Mouse (Mus musculus) gastrocnemius, postnatal 14 days (tissue): Measurements from ENCODE around the gene Lipt2. TPM values are rescaled to one million over a fixed set of nuclear protein-coding genes. Genes with fewer than 3 reads are reported as not detected.

ENCODE experiments used
- DNase-seq: peaks from one replicate; pipeline ENCODE4 v3.0.0; 2021; ENCODE audit warnings: mixed read lengths
- intact Hi-C: fragments of 180-260 bp; cut with DNase I; formaldehyde crosslinking; loops from one replicate; pipeline ENCODE4 v1.15.1; 2025; ENCODE audit warnings: low total_unique reads
- long read RNA-seq, 2 experiments: library from polyadenylated mRNA; stranded (forward); transcript quantifications; one replicate each; pipeline ENCODE4 v2.0.0; 2021
- total RNA-seq, 2 experiments: library from RNA; stranded (reverse); gene quantifications; 2 replicates each; pipeline ENCODE4 v1.2.3; 2021

Gene Lipt2
- 1 to 10 TPM; 4.7 to 5.9 TPM for total RNA-seq
- long read RNA-seq, experiment 1, partial matches to known transcripts, result 0 of 2 reads
- long read RNA-seq, experiment 1, other reads (novel, unspliced or antisense), result 0 of 2 reads
- long read RNA-seq, experiment 2, transcript Lipt2-201 (2 exons, 1,663 nt), result major isoform, 5 of 5 reads
- long read RNA-seq, experiment 2, partial matches to known transcripts, result 0 of 5 reads
- long read RNA-seq, experiment 2, other reads (novel, unspliced or antisense), result 0 of 5 reads

DNA sequence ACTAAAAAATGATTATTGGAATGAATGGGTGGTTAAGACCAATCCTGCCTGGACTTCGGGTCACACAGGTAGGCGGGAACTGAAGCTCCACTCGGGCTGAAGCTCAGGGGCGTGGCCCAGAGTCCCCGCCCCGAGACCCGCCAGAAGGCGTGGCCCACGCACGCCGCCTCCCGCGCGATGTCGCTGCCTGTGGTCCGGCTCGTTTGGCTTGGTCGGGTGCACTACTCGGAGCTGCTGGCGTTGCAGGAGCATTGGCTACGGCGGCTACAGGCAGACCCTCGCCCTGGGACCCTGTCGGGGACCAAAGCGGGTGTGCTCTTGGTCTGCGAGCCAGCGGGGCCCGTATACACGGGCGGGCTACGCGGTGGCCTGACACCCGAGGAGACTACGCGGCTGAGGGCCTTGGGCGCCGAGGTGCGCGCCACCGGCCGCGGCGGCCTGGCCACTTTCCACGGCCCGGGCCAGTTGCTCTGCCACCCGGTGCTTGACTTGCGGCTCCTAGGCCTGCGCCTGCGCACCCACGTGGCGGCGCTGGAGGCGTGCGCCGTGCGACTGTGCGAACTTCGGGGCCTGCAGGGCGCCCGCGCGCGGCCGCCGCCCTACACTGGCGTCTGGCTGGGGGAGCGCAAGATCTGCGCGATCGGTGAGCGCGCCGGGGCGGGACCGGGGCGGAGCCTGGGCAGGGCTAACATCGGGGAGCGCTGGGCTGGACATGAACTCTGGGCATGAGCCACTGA, at the start of gene Lipt2:
Gene Lipt2, plus strand, starts transcription at position 173 of the 737 bp plus-strand sequence.
- intact Hi-C loops, result no loop called here
- DNase-seq, result peak; percentile 95

DNA sequence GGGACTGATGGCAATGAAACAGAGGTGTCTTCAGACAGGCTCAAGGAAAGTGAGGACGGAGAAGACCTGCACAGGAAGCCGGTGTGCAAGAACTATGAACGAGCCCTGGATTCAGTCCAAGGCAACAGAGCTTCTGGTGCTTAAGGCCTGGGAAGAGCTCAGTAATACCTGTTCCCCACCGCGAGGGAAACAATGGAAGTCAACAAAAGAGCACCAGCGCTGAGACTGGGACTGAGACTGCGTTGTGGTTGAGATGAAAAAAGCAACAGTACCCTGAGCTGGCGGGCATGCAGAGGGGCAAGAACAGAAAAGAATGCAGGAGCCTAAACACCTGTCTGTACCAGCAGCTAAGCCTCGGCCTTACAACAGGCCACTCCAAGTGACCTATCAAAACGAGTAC, 47.6 kb upstream of the Lipt2 start:
- intact Hi-C loops, result loop anchor here (5.0 kb wide), 1 partner anchor 104 kb away; the partner anchor contains the start of gene Chrdl2
- DNase-seq, result no peak

DNA sequence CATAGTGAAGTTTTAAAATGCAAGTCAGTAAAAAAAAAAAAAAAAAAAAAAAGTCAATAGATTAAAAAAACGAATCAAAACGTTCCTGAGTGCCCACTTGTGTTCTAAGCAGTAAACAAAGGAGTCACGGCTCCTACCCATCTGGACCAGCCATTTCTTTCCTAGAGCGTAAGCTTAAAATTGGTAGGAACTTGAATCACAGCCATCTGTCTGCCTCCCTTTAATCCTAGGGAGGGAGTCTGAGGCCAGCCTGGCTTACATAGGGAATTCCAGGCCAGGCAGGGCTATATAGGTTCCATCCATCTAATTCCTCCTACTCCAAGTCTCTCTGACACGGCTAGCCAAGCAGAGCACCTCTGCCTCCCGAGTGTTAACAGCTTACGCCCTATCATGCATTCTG, 45.3 kb upstream of the Lipt2 start:
- intact Hi-C loops, result loop anchor here (5.0 kb wide), 1 partner anchor 107 kb away; the partner anchor contains the start of gene Chrdl2
- DNase-seq, result no peak

DNA sequence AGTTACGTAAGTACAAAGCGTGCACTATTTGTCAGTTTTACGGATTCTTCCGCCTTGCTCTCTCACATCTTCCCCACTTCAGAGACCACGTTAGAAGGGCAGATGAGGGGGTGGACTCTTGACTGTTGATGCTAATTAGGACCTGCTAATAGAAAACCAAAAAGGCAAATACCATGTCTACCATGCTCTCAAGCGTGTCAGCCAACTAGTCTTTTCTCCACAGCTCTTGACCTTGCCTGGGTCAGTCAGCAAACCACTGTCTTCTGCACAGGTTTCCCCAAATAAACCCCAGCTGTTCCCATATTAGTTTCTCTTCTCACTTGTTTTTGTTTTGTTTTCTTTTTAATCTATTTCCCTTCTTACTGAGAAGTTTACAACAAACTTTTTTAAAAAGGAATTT, 44.8 kb upstream of the Lipt2 start:
- no peak for DNase-seq
- intact Hi-C loops, result loop anchor here (5.0 kb wide), 1 partner anchor 107 kb away; the partner anchor contains the start of gene Chrdl2

DNA sequence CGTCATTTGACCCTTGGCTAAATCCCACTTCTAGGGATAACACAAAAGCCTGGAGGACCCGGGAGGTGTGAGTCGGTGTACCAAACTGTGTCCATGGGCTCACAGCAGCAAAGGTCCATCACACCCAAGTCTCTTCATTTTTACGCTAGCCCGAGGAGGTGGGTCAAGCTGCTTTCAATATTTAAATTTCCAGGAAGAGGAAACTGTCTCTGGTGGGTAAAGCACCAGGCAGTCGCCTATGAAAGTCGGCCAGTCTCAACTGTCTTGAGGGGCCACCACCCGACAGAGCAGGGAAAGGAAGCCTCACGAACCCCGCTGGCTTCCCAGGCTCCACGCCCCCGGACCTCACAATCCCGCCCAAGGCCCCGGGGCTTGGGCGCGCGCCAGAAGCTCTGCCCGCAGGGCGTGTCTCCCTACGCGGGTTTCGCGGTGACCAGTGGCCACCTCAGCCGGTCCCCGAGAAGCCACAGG, 38.3 kb upstream of the Lipt2 start:
- DNase-seq, result no peak
- intact Hi-C loops, result loop anchor here (10.0 kb wide), 1 partner anchor 64 kb away; no protein-coding TSS in a partner anchor

DNA sequence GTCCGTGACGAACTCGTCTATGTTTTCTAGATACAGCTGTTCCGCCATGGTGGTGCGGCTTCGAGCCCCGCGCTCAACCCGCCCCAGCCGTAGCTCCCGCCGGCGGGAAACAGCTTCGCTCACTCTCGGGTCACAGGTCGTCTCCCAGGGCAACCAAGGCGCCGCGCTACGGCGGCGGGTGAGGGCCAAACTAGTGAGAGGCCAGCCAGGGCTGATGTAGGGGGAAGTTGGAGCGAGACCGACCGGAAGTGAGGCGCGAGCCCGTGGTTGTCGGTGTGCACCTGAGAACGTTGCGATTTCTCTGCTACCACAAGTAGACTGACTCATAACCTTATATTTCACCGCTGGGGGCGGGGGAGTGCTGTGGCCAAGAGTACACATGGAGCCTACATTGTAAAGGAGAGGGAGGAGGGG, 37.7 kb upstream of the Lipt2 start, which contains the start of gene Pold3:
Gene Pold3, minus strand, starts transcription at position 190 of the 414 bp plus-strand sequence.
- peak; percentile 98 for DNase-seq
- intact Hi-C loops, result loop anchor here (10.0 kb wide), 1 partner anchor 63 kb away; no protein-coding TSS in a partner anchor

DNA sequence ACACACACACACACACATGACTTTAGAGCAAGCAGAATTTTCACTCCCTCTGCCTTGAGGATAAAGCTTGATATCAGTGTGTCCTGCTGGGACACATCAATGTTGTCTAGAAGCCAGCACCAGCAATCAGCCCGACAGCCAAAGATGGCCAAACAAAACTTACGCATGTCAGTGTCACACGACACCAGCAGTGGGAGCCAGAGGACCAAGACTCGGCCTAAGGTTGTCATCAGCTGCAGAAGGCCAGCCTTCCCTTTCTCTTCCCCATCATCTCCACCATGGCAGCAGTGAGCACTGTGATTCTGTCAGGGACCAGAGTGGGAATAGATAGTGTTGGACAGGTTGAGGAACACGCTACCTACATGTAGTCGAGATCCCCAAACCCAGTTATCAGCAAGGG, 35.6 kb upstream of the Lipt2 start:
- intact Hi-C loops, result loop anchor here (10.0 kb wide), 1 partner anchor 61 kb away; no protein-coding TSS in a partner anchor
- peak; percentile 13 for DNase-seq

DNA sequence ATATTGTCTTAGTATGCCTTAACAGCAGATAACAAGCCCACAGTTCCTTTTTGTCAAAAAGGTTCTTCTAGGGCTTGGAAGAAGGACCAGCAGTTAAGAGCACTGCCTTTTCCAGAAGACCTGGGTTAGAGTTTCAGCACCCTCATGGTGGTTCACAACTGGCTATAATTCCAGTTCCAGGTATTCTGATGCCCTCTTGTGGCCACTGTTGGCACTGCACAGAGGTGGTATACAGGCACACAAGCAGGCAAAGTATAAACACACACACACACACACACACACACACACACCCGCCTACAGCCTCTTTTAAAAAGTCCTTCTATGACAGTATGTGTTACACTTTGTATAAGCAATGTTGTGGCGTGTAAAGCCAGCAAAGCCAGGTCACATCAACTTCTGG, 34.9 kb upstream of the Lipt2 start:
- intact Hi-C loops, result loop anchor here (10.0 kb wide), 1 partner anchor 61 kb away; no protein-coding TSS in a partner anchor

DNA sequence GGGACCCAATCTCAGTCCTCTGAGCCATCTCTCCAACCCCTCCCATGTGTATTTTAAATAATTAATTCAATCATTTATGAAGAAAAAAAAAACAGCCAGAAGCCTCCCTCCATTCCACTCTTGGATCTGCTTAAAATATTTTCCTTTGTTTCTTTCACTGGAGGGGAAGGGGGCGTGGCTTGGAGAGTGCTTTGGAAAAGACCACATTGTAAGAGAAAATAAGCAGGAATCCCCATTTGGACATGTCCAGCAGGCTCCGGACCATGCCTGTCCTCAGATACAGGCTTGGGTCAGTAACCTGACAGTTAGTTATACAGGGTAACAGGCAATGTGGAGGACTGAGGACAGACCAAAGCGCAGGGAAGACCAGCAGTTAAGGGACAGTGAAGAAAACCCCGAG, 33.9 kb upstream of the Lipt2 start:
- DNase-seq, result no peak
- intact Hi-C loops, result loop anchor here (10.0 kb wide), 1 partner anchor 60 kb away; no protein-coding TSS in a partner anchor

More for the DNA sequence above, 34.9 kb upstream of the Lipt2 start:
- peak; percentile 13 for DNase-seq

DNA sequence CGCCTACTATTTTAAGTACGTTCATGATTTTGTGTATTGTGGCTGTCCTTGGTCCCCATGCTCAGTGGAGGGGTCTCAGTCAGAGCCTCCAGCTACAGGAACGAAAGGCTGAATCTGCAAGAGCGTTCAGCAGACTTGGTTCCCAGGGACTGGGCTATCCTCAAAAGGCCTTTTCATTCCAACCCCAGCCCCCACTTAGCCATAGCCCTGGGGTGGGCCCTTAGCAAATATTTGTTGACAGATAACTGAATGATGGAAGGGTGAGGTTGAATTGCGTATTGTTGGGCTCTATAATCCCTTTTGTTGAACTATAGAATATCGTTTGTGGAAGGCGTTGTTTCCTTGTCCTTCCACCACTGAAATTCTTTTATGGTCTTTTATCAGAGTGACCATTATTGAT, 32.6 kb upstream of the Lipt2 start:
- intact Hi-C loops, result loop anchor here (10.0 kb wide), 1 partner anchor 58 kb away; no protein-coding TSS in a partner anchor
- no peak for DNase-seq

DNA sequence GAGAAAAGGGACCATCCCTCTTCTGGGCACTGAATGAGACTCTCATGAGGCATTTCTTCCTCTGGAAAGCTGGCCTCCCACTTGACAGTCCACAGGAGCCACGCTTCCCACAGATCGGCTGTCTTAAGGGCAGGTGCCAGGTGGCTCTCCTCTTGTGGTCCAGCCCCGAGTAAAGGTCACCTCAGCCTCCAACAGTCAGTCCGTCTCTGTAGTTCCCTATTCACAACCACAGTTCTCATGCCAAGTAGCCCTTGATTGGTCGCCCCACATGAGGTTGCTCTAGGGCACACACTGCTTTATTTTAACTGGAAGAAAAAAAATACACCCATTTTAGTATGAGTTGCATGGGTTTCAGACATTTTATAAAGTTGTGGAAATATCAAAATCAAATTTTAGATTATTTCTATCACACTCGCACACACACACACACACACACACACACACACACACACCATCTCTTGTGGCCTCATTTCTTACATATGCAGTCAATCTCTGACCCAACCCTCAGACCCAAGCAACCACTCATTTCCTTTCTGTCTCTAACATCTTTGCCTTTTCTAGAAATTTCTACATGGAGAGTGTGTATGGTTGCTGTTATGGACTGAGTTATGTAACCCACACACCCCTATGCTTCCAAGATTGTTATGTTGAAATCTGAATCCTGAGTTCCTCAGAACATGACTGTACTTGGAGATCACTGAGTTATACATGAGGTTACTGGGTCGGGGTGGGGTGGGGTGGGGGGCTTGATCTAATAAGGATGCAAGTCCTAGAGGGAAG, 30.6 kb upstream of the Lipt2 start:
- intact Hi-C loops, result loop anchor here (10.0 kb wide), 1 partner anchor 56 kb away; no protein-coding TSS in a partner anchor
- DNase-seq, result no peak

DNA sequence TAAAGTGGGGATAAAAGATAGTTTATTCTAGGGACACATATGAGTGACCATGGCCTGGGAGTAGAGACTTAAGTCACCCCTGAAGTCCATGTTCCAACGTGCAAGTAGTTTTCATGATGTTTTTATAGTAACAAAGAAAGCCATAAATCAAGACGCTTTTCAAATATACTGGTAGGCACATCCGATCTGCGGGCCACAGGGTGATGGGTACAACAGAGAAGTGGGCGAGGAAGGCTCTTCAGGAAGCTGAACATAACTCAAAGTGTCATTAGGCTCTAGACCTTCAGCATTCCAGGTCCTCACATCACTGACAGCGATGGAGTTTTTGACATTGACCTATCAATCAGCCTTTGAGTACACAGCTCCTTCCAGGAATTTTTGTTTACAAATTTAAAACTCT, 28.5 kb upstream of the Lipt2 start:
- intact Hi-C loops, result no loop called here
- no peak for DNase-seq

DNA sequence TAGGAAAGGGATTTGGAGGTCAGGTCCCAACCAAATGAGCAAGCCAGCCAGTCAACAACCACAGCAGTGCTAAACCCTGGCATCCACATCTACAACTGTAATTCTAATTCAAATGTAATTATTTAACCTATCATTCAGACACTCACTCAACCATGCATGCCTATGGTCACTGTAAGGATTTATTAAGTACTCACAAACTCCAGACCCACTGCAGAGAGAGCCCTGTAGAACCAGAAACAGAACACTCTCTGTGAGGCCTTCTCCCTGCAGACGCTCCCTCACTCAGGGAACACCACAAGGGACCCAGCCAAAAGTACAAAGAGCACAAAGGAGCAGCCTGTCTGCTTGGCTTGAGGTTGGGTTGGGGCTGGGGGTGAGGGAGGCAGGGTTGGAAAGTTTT, 26.7 kb upstream of the Lipt2 start:
- no peak for DNase-seq
- intact Hi-C loops, result no loop called here

DNA sequence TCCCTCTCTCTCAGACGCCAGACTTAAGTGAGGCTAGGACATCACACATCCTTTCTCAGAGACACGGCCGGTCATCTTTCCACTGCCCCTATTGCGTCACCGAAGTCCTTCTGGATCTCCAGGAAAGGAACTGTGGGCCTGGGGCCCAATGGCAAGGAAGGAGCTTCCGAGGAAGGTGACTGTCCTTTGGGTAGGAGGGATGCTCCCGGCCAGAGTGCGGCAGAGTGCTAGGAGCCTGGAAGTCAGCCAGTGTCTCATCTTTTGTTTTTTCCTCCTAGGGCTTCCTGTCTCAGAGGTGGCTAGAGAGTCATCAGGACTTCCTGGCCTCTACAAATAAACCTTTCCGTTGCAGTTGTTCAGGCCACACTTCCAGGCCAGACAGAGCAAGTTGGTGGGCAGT, 22.0 kb upstream of the Lipt2 start:
- intact Hi-C loops, result no loop called here
- DNase-seq, result no peak

DNA sequence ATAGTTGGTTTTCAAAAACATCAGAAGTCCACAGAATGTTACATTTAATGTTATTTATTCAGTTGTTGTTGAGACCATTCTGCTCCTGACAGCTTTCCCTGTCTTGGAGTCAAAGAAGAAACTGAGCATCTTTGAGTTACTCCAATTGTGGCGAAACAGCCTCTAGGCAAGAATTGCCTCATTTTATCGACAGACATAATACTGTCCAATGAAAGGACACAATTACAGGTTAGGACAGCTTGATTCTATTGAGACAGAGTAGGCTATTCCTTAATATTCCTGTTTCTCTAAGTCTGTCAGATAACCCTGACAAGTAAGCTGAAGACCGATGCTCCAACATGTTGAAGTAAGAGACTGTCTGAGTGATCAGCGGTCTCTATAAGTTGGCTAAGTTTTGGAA, 21.0 kb upstream of the Lipt2 start:
- intact Hi-C loops, result no loop called here
- DNase-seq, result no peak

DNA sequence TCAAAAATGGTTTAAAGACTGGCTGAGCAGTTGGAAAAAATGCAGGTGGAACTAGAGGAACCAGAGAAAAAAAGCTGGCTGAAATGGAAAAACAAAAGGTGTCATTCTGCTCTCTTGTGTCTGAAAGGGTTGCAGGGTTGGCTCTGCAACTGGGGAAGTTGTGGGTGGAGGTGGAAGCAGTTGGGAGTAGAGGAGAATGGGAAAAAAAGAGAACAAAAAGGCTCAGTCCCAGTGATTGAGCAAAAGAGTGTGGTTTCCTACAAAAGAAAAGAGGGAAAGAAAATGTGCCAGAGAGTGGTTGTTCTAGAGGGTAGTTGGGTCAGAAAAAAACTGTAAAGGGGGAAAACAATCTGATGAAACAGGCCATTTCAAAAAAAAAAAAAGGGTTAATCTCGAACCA, 18.5 kb upstream of the Lipt2 start:
- intact Hi-C loops, result no loop called here
- DNase-seq, result no peak

DNA sequence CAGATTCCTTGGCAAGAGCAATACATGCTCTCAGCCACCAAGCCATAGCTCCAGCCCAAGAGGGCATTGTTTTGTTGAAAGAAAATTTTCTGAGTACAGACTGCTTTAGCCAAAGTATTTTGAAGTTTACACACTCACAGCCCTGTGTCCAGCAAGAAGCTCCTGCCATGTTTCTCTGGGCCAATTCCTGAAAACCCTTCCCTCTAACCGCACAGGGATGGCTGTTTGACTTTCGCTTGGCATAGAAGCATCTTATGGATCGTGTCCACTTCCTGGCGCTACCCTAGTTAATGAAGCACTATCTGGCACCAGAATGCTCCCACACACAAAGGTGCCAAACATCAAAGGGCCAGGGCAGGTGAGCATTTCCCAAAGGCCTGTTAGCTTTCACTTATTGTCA, 10.5 kb upstream of the Lipt2 start:
- DNase-seq, result no peak
- intact Hi-C loops, result no loop called here

DNA sequence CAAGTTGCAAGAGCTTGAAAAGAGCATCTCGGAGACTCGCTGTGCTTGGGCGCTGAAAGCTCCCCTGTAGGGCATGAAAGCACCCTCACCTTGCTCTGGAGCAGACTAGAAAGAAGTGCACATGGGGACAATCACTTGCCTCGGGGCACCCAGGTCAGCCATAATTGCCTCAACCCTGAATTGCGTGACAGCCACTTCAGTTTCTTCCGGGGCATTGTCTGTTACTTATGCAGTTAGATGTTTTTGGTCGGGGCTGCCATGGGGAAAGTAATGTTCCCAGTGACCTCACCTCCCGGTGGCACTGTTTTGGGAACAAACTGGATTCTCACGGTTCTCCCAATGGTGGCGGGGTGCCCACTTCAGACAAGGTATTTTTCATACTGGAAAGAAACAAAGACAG, 9.0 kb upstream of the Lipt2 start:
- intact Hi-C loops, result no loop called here

DNA sequence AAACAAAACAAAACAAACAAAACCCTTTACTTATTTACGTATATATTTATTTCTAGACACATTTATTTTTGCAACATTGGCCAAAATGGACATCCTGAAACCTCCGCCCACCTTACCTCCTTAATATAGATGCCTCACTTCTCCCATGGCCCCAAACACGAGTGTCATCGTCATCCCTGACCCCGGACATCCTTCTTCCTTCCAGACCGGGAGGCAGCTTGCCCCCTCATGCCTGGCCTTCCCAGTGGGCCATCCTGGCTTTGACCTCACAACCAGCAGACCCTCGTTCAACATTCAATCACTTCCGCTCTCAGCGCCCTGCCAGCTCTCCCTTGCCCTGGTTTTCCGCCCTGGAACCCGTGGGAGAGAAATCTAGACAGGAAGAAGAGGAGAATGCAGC, 8.5 kb upstream of the Lipt2 start:
- no peak for DNase-seq
- intact Hi-C loops, result no loop called here

More for the DNA sequence above, 9.0 kb upstream of the Lipt2 start:
- DNase-seq, result no peak

DNA sequence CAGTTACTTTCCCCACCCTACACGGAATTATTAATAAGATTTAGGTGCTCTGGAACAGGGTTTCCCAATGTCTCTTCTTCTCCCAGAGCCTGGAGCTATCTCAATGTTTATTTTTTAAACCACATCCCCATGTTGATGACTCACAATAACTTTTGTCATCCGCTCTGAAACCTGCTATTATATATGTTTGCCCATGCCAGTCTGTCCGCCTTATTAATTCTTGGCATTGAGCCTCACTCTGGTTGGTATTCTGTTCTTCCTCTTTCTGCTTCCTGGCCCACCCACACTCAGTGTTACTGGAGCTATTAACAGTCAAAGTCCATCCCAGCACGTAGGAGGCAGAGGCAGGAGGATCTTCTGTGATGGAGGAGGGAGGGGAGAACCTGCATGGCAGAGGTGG, 1.4 kb upstream of the Lipt2 start:
- no peak for DNase-seq
- intact Hi-C loops, result no loop called here
